Mouse (Mus musculus): ENCODE data around the gene Olfr707.

- no peak for TF ChIP-seq CTCF (IDR thresholded peaks at IDR 0.05; ENCODE audit: borderline replicate concordance, extremely low read depth, insufficient read depth, insufficient read length)
- TF ChIP-seq POLR2A (IDR thresholded peaks at IDR 0.05; ENCODE audit: borderline replicate concordance, extremely low read depth, insufficient read depth, insufficient read length, poor library complexity, severe bottlenecking): no peak
These were observed 6.6 kb upstream of the Olfr707 start, which contains the start of gene Olfr1532-ps1 for GRCm38 (mm10) chr7:106907676-106908075.

Measured in brain, embryonic 14.5 days (tissue).